Mouse (Mus musculus) kidney, adult 2 months (tissue): ENCODE data around the gene Pde1a.

ENCODE experiments used
- CTCF ChIP-seq: fragments of 200-500 bp; conservative IDR thresholded peaks from 2 replicates; pipeline ENCODE4 v1.5.1; 2011; ENCODE audit warnings: low read depth, mild to moderate bottlenecking, control low read depth, low read length, moderate library complexity, mixed read lengths; ENCODE audit not compliant: insufficient read depth, insufficient read length
- POLR2A ChIP-seq: fragments of 200-500 bp; IDR thresholded peaks from one replicate; pipeline ENCODE4 v1.6.1; 2011; ENCODE audit warnings: low read depth, low read length, control low read depth

DNA sequence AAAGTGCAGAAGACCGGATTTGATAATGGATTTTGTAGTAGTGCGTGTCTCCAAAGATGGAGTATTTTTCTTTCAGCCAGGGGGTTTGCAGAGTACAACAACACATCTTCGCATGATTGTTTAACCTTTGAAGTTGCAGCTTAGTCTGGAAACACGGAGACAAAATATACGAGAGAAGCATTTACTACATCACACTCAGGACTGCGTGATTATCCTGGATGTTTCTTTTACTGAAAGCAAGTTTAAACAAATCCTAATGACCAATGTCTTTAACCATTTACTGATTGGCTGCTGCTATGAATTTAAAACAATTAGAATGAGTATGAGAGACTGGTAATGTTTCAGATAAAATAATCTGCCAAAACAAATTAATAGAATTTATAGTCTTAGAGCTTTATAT lies 290.2 kb downstream of the Pde1a start:
- TF ChIP-seq CTCF (no peak), POLR2A (no peak)
